Mouse (Mus musculus) embryonic facial prominence, embryonic 12.5 days (tissue): ENCODE data around the gene Fezf2. TPM values are rescaled to one million over a fixed set of nuclear protein-coding genes. Genes with fewer than 3 reads are reported as not detected.

Experiments
- ATAC-seq: fragments of 200-750 bp; cut with Nextera tagmentation; 2 replicates; pipeline ENCODE4 v1.8.0; 2017; ENCODE audit not compliant: insufficient number of reproducible peaks, insufficient read depth, low FRiP score, low TSS enrichment
- H3K27ac ChIP-seq: fragments of 300-500 bp; sonication (generic); 2 replicates; pipeline ENCODE4 v1.5.1; 2016; ENCODE audit warnings: mild to moderate bottlenecking
- H3K27me3 ChIP-seq: fragments of 300-500 bp; sonication (generic); 2 replicates; pipeline ENCODE4 v1.6.1; 2016; ENCODE audit warnings: mild to moderate bottlenecking, moderate library complexity
- H3K36me3 ChIP-seq: fragments of 300-500 bp; sonication (generic); 2 replicates; pipeline ENCODE4 v1.6.1; 2016; ENCODE audit warnings: mild to moderate bottlenecking
- H3K4me1 ChIP-seq: fragments of 300-500 bp; sonication (generic); 2 replicates; pipeline ENCODE4 v1.6.1; 2016
- H3K4me2 ChIP-seq: fragments of 300-500 bp; sonication (generic); replicated peaks from 2 replicates; pipeline ENCODE4 v1.6.1; 2016; ENCODE audit warnings: mild to moderate bottlenecking, moderate library complexity
- H3K4me3 ChIP-seq: fragments of 300-500 bp; sonication (generic); 2 replicates; pipeline ENCODE4 v1.5.1; 2016; ENCODE audit warnings: mild to moderate bottlenecking
- H3K9ac ChIP-seq: fragments of 300-500 bp; sonication (generic); 2 replicates; pipeline ENCODE4 v1.6.1; 2016; ENCODE audit warnings: mild to moderate bottlenecking, moderate library complexity
- H3K9me3 ChIP-seq: fragments of 300-500 bp; sonication (generic); 2 replicates; pipeline ENCODE4 v1.6.1; 2016; ENCODE audit warnings: mild to moderate bottlenecking, moderate library complexity
- WGBS: fragments of 180-500 bp; shearing (Covaris S2); methylation state at CpG from one replicate; pipeline ENCODE4 v1.1.7; 2016; 5-methylcytosine and 5-hydroxymethylcytosine counted together
- polyA plus RNA-seq: library from polyadenylated mRNA; unstranded; fragments of >200 nt; fragmentation: Nextera tagmentation; extraction: Ambion mirVana; gene quantifications from 2 replicates; pipeline ENCODE4 v1.2.1, GENCODE M21; 2016

The Fezf2 gene
- polyA plus RNA-seq, 1 experiment from 2014 or later = 2.9 TPM

DNA sequence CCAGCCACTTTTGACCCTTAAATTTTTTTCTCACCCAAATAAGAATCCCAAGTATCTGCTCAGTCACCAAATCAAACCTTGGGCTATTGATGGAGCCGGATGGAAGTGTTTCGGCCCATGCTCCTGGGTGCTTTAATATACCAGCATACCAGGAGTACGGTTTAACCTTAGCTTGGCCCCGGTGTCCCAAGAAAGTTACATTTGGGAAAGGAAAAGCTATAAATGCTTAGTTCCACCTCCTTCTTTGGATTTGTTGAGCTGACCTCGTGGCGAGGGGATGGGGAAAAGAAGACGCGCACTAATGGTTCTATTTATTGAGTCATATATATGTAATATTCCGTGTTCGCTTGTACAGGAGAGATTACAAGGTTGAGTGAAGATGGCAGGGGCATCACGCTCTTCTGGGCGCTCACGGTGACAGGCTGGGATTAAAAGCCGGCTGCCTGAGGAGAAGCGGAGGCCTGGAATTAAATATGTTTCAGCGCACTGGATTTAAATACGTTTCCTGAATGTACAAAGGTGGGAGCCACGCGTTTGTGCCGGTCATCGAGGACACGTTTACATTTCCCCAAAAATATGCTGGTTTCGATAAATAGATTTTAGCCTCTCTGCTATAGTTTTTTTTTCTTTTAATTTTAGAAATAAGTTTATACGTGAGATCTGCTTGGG, 6.1 kb downstream of the Fezf2 start:
- Histone ChIP-seq H3K9ac (no peak overlapping the region), H3K27me3 (peaks cover 94% of the 10 kb centered on the region), H3K4me3 (no peak overlapping the region), H3K27ac (no peak overlapping the region), H3K9me3 (no peaks in the 10 kb centered on the region), H3K4me1 (peaks cover 20% of the 10 kb centered on the region), H3K4me2 (no peak overlapping the region), H3K36me3 (no peaks in the 10 kb centered on the region)
- no peak for ATAC-seq
- 2% methylated on average over 24 of the region's 24 CpGs for WGBS

DNA sequence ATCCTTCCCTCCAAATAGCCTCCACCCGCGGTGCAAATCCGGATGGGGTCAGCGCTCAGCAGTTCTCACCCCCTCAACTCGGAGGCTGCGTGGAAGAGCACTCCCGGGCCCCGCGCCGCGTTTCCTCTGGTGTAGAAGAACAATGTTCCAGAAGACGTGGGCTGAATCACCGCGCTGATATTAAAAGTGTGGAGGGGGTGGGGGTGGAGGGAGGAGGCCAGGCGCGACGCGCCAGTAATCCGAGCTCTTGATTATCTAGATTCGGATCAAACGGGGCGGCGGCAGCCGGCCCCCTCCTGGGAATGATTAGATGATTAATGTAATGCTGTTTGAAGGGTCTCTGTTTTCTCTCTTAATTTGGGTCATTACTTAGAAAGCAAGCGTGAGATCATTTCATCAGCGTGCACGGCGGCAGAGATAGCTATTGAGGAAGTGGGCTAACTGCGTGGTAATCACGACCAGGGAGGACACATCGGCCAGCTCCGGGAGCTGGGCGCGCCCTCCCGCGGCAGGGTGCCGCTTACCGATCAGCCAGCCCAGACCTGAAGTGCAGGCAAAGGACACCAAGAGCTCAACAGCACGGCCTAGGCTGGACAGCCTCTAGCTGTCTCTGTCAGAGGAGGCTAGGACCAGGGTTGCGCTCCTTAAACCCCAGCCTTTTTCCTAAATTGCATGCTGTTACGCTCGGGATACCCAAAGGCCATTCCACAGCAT, 6.8 kb downstream of the Fezf2 start:
- peak overlapping the region; percentile 26; the same call in 1 of the 2 replicates for H3K4me2 ChIP-seq
- H3K9ac ChIP-seq = no peak overlapping the region
- no peak overlapping the region for H3K27ac ChIP-seq
- no peak for ATAC-seq
- peaks cover 20% of the 10 kb centered on the region for H3K4me1 ChIP-seq
- H3K4me3 ChIP-seq = no peak overlapping the region
- H3K9me3 ChIP-seq = no peaks in the 10 kb centered on the region
- H3K36me3 ChIP-seq = no peaks in the 10 kb centered on the region
- under 1% methylated on average over 42 of the region's 42 CpGs for WGBS
- peaks cover 94% of the 10 kb centered on the region for H3K27me3 ChIP-seq

GRCm38 (mm10) chr14:12340238-12341074, 7.5 kb downstream of the Fezf2 start:
- no peak for ATAC-seq
- Histone ChIP-seq H3K9ac (no peak overlapping the region), H3K4me3 (no peak overlapping the region), H3K36me3 (no peaks in the 10 kb centered on the region), H3K27me3 (peaks cover 94% of the 10 kb centered on the region), H3K4me1 (peaks cover 19% of the 10 kb centered on the region), H3K9me3 (no peaks in the 10 kb centered on the region), H3K4me2 (no peak overlapping the region), H3K27ac (no peak overlapping the region)
- under 1% methylated on average over 19 of the region's 19 CpGs for WGBS

DNA sequence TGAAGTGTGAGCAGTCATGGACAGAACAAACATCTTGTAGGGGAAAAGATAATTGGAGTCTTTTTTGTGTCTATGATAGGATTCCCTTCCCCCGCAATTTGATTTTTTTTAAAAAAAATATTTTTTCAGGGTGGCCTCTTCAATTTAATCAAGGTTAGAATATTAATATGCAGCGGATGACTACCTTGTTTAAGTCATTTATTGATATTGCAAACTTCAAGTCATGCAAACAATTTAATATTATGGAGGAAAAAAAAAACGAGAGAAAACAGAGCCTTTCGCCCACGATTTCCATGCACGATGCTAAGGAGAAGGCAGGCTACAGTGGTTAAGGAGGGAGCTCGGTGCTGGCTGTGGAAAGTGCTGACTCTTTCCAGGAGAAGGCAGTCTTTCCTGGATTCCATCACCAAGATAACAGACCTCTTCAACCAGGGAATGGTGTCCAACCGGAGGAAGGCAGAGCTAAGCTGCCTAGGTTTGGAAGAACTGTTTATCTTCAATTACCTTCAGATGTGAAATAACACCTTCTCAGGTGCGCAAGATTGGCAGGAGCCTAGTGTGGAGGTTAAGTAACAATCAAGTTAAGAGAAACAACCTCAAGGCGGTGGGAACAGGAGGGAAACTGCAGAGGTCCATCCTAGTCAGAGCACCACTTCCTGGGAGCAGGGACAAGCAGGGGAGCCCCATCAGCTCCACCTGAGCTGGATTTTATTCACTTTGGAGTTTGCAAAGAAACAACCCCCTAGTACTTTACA, 9.0 kb downstream of the Fezf2 start:
- no peak overlapping the region for H3K4me2 ChIP-seq
- H3K9ac ChIP-seq = no peak overlapping the region
- WGBS = 1% methylated on average over 10 of the region's 10 CpGs
- H3K9me3 ChIP-seq = no peaks in the 10 kb centered on the region
- H3K27ac ChIP-seq = no peak overlapping the region
- peaks cover 94% of the 10 kb centered on the region for H3K27me3 ChIP-seq
- no peak for ATAC-seq
- H3K4me1 ChIP-seq = 0 out of 2 replicates have a peak, but pooled peaks cover 5% of the 10 kb centered on the region
- H3K36me3 ChIP-seq = no peaks in the 10 kb centered on the region
- H3K4me3 ChIP-seq = no peak overlapping the region

DNA sequence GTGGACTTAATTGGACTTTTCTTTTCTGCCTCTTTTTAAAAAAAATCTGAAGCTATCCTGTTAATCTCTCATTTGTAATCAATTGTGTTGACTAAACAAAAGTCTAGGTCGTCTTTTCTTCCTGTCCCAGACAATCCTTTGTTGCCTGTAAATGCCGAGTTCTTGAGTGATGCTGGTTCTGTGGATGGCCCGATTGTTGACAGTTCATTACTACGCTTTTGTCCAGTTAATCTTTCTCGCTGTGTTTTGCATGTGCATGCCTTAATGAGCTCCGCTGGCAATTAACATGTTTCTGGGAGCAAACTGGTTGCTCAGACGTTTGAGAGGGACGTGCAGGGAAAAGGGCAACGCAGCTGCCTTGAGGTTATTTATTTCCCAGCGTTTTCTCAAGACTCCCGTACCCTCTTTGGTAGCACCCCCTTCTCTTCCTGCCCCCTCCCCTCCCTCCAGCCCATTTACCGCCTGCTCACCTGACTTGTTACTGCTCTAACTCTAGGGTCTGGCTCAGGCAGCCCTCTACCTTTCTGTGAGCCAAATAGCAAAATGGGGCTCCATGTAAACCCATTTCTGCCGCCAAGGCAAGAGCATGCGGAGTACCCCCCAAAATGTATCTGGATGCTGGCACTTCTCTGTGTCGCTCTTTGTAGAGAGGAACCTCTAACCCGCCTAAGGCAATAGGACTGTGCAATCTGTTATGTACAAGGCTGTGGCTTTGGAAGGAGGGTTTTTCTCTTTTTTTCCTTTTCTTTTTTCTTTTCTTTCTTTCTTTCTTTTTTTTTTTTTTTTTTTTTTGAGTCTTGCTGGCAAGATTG, 9.8 kb downstream of the Fezf2 start:
- Histone ChIP-seq H3K9ac (no peak overlapping the region), H3K9me3 (no peaks in the 10 kb centered on the region), H3K36me3 (no peaks in the 10 kb centered on the region), H3K4me3 (no peak overlapping the region), H3K4me2 (no peak overlapping the region), H3K4me1 (0 out of 2 replicates have a peak, but pooled peaks cover 5% of the 10 kb centered on the region), H3K27me3 (peaks cover 94% of the 10 kb centered on the region), H3K27ac (no peak overlapping the region)
- under 1% methylated on average over 16 of the region's 16 CpGs for WGBS
- ATAC-seq = no peak

- WGBS = 3% methylated on average over 8 of the region's 8 CpGs
- 0 out of 2 replicates have a peak, but pooled peaks cover 5% of the 10 kb centered on the region for H3K4me1 ChIP-seq
Measured at GRCm38 (mm10) chr14:12337421-12337997, 10.5 kb downstream of the Fezf2 start.

DNA sequence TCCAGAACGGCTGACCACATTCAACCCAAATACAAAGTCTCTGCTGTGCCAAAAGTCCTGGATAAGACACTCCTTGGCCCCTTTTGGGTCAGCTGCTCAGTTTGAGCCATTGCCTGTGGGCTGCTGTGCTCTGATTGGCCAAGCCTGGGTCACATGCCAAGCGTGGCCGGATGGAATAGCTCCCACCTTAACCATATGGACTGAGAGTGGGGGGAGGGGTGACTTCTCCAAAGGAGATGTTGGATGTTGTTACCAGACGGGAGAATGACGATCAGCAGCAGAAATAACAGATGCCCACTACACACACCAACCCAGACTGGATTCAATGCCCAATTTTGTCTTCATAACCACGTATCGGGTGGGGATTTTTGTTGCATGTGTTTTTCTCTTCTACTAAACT, 13.1 kb downstream of the Fezf2 start:
- H3K9me3 ChIP-seq = no peaks in the 10 kb centered on the region
- no peak overlapping the region for H3K4me3 ChIP-seq
- H3K27me3 ChIP-seq = peaks cover 66% of the 10 kb centered on the region
- 41% methylated on average over 7 of the region's 7 CpGs for whole genome bisulfite sequencing
- no peak overlapping the region for H3K4me2 ChIP-seq
- no peak overlapping the region for H3K9ac ChIP-seq
- no peak overlapping the region for H3K27ac ChIP-seq
- no peak for ATAC-seq
- H3K4me1 ChIP-seq = no peaks in the 10 kb centered on the region
- no peaks in the 10 kb centered on the region for H3K36me3 ChIP-seq

More at GRCm38 (mm10) chr14:12337421-12337997, 10.5 kb downstream of the Fezf2 start:
- Histone ChIP-seq H3K27ac (no peak overlapping the region), H3K27me3 (peaks cover 90% of the 10 kb centered on the region), H3K4me2 (no peak overlapping the region), H3K36me3 (no peaks in the 10 kb centered on the region), H3K9me3 (no peaks in the 10 kb centered on the region), H3K4me3 (no peak overlapping the region), H3K9ac (no peak overlapping the region)
- no peak for ATAC-seq

DNA sequence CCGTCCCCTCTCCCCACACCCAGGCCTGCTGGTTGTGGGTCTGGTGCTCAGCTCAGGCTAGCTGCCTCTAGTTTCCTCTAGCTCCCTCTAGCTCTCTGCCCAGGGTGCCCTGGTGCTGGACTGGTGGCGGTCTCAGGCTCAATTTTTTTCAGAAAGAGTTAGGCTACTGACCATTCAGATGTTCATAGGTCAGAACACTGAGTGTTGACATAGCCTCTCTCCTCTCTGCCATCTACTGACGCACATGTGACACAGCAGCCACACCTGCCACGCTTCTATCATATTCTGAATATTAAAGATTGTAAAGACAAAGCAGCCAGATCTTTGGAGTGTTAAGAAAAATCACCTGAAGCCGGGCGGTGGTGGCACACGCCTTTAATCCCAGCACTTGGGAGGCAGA, 14.4 kb downstream of the Fezf2 start:
- 80% methylated on average over 7 of the region's 7 CpGs for WGBS
- H3K27me3 ChIP-seq = peaks cover 56% of the 10 kb centered on the region

DNA sequence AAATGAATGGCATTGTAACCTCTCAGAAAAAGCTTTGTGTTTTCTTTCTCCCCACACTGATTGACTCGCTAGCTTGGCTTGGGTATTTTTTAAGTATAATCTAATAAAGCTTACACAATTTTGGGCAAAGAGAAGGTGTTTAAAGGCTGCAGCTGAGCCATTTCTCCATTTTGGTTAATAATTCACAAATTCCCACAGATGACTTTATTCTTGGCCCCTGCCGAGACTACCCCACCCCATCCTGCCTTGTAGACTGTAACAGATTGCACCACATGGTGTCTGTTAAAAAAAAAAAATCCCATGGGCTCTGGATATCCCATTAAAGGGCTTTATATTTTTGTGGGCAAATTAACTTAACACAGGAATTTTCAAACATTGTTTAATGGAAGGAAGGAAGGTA, 44.9 kb downstream of the Fezf2 start:
- Histone ChIP-seq H3K9ac (no peak overlapping the region), H3K36me3 (no peaks in the 10 kb centered on the region), H3K4me2 (no peak overlapping the region), H3K27me3 (no peaks in the 10 kb centered on the region), H3K4me1 (no peaks in the 10 kb centered on the region), H3K27ac (no peak overlapping the region), H3K9me3 (no peaks in the 10 kb centered on the region), H3K4me3 (no peak overlapping the region)
- no peak for ATAC-seq
- 73% methylated on average over 2 of the region's 2 CpGs for WGBS

More for the DNA sequence above, 14.4 kb downstream of the Fezf2 start:
- Histone ChIP-seq H3K9me3 (no peaks in the 10 kb centered on the region), H3K4me1 (no peaks in the 10 kb centered on the region), H3K4me3 (no peak overlapping the region), H3K4me2 (no peak overlapping the region), H3K36me3 (no peaks in the 10 kb centered on the region), H3K9ac (no peak overlapping the region), H3K27ac (no peak overlapping the region)
- ATAC-seq = no peak

GRCm38 (mm10) chr14:12300677-12301076, 47.3 kb downstream of the Fezf2 start:
- 64% methylated on average over 3 of the region's 3 CpGs for WGBS
- Histone ChIP-seq H3K27ac (no peak overlapping the region), H3K9ac (no peak overlapping the region), H3K4me3 (no peak overlapping the region), H3K4me2 (no peak overlapping the region), H3K36me3 (no peaks in the 10 kb centered on the region), H3K4me1 (no peaks in the 10 kb centered on the region), H3K27me3 (no peaks in the 10 kb centered on the region), H3K9me3 (no peaks in the 10 kb centered on the region)
- no peak for ATAC-seq
